Mouse (Mus musculus): Measurements from ENCODE around the gene Pum1.

Gene Pum1

DNA sequence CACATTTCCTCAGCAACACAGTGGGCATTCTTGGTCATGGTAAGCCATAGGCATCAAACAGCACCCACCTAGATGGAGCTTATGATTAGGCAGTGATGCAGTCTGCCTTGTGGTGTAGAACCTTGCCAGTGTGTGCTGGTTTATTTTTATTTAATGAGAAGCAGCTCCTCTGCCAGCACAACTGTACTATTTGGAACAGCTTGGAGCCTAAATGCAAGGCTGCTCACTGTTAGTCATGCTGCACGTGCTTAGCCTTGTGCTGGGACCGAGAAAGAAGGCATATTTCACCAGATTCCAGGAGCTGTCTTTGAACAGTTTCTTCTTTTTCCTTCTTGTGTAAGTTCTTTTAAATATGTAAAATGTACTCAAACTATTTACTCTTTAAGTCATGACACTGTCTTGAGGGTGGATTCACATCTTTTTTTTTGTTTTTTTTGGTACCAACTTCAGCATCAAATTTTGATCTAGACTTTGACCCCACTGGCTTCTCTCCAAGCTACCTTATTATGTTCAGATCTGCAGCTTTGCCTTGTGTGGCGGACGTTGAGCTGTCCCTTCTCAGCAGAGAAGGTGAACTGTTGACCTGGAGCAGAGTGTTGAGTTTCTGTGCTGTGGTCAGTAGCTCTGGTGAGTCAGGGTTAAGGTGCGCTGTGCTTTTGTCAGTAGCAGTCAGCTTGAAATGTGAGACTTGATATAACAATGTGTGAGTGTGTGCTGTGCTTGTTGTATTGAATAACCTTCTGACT is 82.6 kb downstream of the Pum1 start:
- CTCF ChIA-PET, result interaction anchor here in 1 of 4 experiments (1.2 kb wide), 1 partner anchor 8 kb away, joined by 3 read pairs; no protein-coding TSS in a partner anchor
- POLR2A ChIA-PET, result interaction anchor here in 3 of 4 experiments (0.6 to 39.5 kb wide), 15 partner anchors 9 to 225 kb away, joined by 3 to 610 read pairs (median 4); no protein-coding TSS in a partner anchor

DNA sequence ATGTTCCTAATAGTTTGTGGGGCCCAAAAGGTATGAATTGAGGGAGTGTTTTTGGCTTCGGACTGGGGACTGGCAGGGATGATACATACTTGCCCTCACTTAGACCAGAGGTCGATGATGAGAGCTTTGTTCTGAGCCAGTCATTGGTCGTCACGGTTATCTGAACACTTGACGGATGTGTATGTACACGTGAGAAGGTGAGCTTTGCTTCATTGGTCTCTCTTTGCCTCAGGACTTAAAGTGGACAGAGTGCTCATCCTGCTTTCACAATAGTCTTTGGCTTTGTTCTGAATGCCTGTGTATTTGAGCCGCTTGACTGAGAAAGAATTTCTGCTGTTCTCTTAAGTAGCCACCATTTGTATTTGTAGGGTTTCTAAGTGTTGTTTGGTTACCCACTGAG is 86.4 kb downstream of the Pum1 start:
- CTCF ChIA-PET, result interaction anchor here in 2 of 4 experiments (0.6 kb wide), 2 partner anchors 11 to 972 kb away, joined by 4 read pairs; no protein-coding TSS in a partner anchor
- POLR2A ChIA-PET, result interaction anchor here in 3 of 4 experiments (0.6 to 39.5 kb wide), 14 partner anchors 9 to 82 kb away, joined by 3 to 610 read pairs (median 4); no protein-coding TSS in a partner anchor

DNA sequence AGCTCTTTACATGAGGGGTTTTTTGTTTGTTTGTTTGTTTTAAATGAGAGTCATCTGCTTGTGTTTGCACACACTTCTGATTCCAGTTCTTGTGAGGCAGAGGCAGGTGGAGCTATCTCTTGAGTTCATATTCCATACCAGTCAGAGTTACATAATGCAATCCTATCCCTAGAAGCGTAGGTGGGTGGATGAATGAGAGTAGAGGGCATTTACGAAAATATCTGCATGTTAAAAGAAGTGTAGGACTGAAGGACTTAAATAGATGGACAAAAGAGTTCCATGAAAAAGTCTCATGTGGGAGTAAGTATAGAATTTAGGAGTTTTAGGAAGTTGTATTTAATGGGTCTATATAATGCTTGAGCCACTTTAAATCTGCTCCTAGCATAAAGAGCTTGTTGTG is 88.8 kb downstream of the Pum1 start:
- ChIA-PET CTCF (interaction anchor here in 3 of 4 experiments (0.6 to 1.6 kb wide), 3 partner anchors 10 to 28 kb away, joined by 3 read pairs; no protein-coding TSS in a partner anchor), POLR2A (interaction anchor here in 3 of 4 experiments (0.6 to 39.5 kb wide), 30 partner anchors 8 to 1150 kb away, joined by 3 to 610 read pairs (median 4); partner anchors contain the start of gene Pum1 (in 1 of the 3))

DNA sequence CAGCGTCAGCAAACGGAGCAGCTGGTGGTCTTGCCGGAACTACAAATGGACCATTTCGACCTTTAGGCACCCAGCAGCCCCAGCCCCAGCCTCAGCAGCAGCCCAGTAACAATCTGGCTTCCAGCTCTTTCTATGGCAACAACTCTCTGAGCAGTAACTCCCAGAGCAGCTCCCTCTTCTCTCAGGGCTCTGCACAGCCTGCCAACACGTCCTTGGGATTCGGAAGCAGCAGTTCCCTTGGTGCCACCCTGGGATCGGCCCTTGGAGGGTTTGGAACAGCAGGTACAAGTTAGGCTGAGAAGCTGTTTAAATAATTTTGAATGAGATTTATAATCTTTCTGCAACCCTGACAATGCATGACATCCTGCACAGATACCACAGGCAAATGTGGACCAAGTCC is 89.5 kb downstream of the Pum1 start:
- ChIA-PET POLR2A (interaction anchor here in 3 of 4 experiments (0.8 to 39.5 kb wide), 21 partner anchors 9 to 117 kb away, joined by 3 to 610 read pairs (median 5); partner anchors contain the start of gene Pum1 (in 1 of the 3)), CTCF (interaction anchor here in 1 of 4 experiments (1.6 kb wide), 1 partner anchor 9 kb away, joined by 3 read pairs; no protein-coding TSS in a partner anchor)

DNA sequence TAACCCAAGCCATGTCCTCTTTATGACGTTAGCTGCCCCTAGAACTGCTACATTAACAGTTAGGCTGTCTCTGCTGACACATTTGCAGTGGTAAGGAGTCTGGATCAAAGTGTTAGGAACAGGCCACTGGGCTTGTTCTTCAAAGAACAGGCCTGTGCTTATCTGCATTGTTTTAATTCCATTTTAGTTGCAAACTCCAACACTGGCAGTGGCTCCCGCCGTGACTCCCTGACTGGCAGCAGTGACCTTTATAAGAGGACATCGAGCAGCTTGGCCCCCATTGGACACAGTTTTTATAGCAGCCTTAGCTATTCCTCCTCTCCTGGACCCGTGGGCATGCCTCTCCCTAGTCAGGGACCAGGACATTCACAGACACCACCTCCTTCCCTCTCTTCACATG is 90.6 kb downstream of the Pum1 start:
- POLR2A ChIA-PET, result interaction anchor here in 3 of 4 experiments (0.7 to 39.5 kb wide), 18 partner anchors 8 to 234 kb away, joined by 3 to 610 read pairs (median 4); no protein-coding TSS in a partner anchor
- CTCF ChIA-PET, result interaction anchor here in 1 of 4 experiments (0.7 kb wide), 1 partner anchor 220 kb away, joined by 3 read pairs; no protein-coding TSS in a partner anchor

DNA sequence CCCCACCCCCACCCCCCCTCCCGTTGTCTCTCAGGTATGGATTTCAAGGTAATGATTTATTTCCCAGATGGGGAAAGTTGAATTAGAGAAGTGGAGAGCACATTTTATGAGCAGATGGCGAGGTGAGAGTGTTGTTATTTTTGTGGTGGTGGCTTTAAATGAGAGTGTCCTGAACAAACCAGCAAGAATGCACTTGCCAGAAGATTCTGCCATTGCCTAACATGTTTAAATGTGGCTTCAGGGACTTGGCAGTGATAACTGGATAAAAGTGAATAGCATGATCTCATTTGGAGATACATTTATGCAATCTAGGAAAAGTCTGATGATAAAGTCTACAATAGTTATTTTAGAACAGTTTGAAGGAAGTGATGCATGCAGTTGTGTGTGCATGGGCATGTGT is 91.7 kb downstream of the Pum1 start:
- ChIA-PET CTCF (no interaction called here), POLR2A (interaction anchor here in 3 of 4 experiments (0.5 to 39.5 kb wide), 7 partner anchors 13 to 78 kb away, joined by 3 to 610 read pairs (median 5); no protein-coding TSS in a partner anchor)

DNA sequence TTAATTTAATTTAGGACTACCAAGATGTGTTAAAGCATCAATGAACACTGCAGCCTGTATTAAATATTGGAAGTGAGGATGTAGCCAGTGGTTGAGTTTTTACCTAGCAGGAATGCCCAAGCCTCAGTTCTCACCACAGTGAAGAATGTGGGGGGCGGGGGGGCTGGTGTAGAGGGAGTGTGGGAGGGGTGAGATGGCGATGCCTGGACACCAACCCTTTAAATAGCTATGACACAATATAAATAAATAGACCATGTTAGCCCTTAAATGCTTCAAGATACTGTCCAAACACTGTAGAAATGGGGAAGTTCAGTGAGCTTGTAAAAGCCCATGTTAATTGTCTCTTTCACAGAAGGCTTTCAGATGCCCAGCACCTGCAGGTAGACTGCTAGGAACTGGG is 96.8 kb downstream of the Pum1 start:
- ChIA-PET POLR2A (interaction anchor here in 3 of 4 experiments (0.5 to 39.5 kb wide), 10 partner anchors 8 to 120 kb away, joined by 3 to 610 read pairs (median 7); no protein-coding TSS in a partner anchor), CTCF (no interaction called here)

DNA sequence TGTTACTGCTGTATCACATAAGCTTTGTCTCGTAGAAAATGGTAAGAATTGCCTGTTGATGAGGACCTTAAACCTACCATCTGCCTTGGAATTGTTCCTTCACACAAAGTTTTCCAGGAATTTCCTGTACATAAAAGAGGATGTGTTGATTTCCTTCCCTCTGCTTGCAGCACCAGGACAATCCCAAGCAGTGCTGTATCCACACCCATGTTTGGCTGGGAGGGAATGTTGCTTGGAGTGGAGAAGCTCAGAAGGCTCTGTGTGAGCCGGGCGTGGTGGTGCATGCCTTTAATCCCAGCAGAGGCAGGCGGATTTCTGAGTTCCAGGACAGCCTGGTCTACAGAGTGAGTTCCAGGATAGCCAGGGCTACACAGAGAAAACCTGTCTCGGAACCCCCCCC is 98.7 kb downstream of the Pum1 start:
- ChIA-PET POLR2A (interaction anchor here (0.5 to 39.5 kb wide), 17 partner anchors 8 to 191 kb away, joined by 3 to 610 read pairs (median 4); partner anchors contain the start of gene Pum1 (in 1 of the 4)), CTCF (interaction anchor here in 1 of 4 experiments (1.2 kb wide), 1 partner anchor 10 kb away, joined by 3 read pairs; no protein-coding TSS in a partner anchor)

DNA sequence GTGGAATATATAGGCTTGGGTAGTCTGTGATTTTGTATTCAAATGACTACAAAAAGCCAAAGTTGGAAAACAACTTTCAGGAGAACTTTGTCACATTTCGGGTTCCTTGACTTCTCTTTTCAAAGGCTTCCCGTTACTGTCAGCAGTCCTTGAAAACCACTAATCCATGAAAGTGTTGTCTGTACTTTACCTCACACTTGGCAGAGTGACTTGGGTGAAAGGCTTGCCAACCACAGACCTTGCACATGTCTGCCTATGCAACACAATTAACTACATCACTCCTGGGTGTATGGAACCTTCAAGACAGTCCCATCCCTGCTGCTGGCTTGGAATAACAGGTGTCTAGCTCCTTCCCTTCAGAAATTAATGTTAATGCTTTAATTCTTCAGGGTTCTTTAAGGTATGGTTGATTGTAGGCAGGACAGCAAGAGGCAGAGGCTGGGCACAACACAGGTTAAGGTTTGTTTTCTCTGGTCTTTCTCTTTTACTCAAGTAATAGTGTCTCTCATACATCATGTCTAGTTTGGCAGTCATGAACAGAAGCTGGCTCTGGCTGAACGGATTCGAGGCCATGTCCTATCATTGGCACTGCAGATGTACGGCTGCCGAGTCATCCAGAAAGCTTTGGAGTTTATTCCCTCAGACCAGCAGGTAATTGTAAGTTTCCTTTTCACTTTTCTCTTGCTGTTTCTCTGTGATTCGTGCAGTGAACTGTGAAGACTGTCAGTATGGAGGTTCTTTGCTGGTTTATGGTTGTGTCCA is 102.5 kb downstream of the Pum1 start:
- POLR2A ChIA-PET, result interaction anchor here in 3 of 4 experiments (0.7 to 39.5 kb wide), 15 partner anchors 11 to 245 kb away, joined by 3 to 610 read pairs (median 5); no protein-coding TSS in a partner anchor
- CTCF ChIA-PET, result no interaction called here

DNA sequence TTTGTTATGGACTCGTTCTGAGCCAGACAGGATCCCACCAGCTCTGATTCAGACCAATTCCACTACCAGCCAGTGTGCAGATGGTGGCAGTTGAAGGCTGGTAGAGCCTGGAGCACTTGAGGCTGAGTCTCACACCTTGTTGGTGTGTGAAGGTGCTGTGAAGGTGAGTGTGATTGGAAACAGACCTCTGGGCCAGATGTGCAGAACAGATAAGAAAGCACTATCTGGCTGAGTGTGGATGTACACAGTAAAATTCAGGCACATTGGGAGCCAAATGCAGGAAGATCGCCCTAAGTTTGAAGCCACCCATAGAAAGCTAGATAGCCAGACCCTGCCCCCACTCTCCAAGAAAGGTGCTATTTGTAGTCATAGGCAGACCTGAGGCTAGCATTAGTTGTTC is 103.3 kb downstream of the Pum1 start:
- ChIA-PET CTCF (interaction anchor here in 2 of 4 experiments (0.5 to 0.8 kb wide), 2 partner anchors 9 to 29 kb away, joined by 3 read pairs; no protein-coding TSS in a partner anchor), POLR2A (interaction anchor here in 3 of 4 experiments (0.5 to 39.5 kb wide), 16 partner anchors 10 to 403 kb away, joined by 3 to 610 read pairs (median 4); no protein-coding TSS in a partner anchor)

DNA sequence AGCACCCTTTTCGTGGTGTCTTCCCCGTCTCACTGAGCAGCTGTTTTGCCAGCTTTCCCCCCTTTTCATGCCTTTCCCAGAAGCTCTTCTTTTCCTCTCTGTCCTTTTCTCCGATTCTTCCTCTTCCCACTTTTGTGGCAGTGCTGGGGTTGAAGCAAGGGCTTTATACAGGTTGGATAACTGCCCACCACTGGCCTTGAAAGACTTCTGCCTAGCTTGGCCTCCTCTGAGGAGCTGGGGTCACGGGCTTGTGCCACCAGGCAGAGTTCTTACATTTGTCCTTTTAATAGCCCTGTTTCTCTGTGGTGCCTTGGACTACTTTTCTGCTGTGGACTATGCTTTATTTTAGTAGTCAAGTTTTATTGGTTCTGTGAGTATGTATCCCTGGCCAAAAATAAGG is 103.8 kb downstream of the Pum1 start:
- ChIA-PET CTCF (interaction anchor here in 1 of 4 experiments (0.8 kb wide), 1 partner anchor 8 kb away, joined by 3 read pairs; no protein-coding TSS in a partner anchor), POLR2A (interaction anchor here in 3 of 4 experiments (0.5 to 39.5 kb wide), 13 partner anchors 9 to 402 kb away, joined by 3 to 610 read pairs (median 5); no protein-coding TSS in a partner anchor)

DNA sequence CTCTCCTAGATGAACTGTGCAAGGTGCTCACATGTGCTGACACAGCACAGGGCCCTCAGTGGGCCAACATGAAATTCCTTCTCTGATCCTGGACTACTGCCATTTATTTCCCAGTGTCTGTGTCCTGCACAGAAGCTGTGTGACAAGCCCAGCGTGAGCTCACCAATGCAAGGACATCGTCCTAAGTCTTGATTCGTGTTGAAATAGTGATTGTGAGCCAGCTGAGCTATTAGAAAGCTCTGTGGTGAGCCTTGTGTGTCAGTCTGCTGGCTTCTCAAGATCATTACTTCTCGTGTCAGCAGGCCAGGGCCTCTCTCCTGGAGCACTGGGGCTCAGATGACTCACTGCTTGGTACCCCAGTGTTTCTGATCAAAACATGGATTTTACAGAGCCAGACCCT is 110.8 kb downstream of the Pum1 start:
- CTCF ChIA-PET, result interaction anchor here in 1 of 4 experiments (1.1 kb wide), 1 partner anchor 11 kb away, joined by 3 read pairs; no protein-coding TSS in a partner anchor
- POLR2A ChIA-PET, result interaction anchor here in 3 of 4 experiments (0.5 to 39.5 kb wide), 16 partner anchors 11 to 628 kb away, joined by 3 to 610 read pairs (median 4); no protein-coding TSS in a partner anchor

DNA sequence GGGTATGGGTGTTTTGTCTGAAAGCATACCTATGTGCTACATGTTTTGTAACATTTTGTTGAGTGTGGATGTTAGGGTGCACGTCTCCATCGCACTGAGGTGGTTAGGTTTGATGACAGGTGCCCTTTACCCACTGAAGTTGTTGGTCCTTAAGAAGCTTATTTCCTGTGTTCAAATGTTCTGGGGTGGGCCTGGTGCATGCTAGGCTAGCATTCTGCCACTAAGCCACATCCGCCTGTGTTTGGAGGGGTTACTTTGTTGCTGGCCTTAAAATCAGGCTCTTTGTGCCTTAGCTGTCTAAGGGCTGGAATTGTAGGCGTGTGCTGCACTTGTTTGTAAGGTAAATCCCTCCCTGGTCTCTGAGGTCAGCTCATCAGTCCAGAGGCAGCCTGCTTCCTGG is 111.7 kb downstream of the Pum1 start:
- ChIA-PET CTCF (interaction anchor here in 2 of 4 experiments (1.0 to 1.3 kb wide), 3 partner anchors 8 to 104 kb away, joined by 3 read pairs; no protein-coding TSS in a partner anchor), POLR2A (interaction anchor here in 3 of 4 experiments (0.6 to 39.5 kb wide), 12 partner anchors 8 to 255 kb away, joined by 3 to 610 read pairs (median 5); no protein-coding TSS in a partner anchor)

DNA sequence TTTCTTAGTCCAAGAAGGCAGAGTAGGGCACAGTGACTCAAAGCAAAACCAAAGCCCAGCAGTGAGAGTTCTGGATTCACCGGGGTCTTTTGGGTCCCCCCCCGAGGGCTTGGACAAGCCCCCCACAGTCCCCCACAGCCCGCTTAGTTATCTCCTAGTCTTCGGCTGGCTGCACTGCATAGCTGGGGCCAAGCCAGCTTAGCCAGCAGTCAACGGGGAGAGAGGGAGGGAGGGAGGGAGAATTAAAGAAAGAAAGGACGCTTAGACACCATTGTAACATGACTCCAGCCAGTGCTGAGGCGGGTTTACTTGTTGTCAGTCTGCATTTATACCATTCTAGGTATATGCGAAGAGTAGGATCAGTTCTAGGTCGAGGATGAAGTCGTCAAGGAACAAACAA is 114.5 kb downstream of the Pum1 start:
- ChIA-PET CTCF (interaction anchor here in 1 of 4 experiments (0.5 kb wide), 1 partner anchor 26 kb away, joined by 3 read pairs; no protein-coding TSS in a partner anchor), POLR2A (interaction anchor here in 2 of 4 experiments (0.6 to 39.5 kb wide), 15 partner anchors 11 to 507 kb away, joined by 3 to 610 read pairs (median 4); partner anchors contain the start of genes Fabp3 (in 1 of the 2) and Gm10570 (in 1 of the 2))

DNA sequence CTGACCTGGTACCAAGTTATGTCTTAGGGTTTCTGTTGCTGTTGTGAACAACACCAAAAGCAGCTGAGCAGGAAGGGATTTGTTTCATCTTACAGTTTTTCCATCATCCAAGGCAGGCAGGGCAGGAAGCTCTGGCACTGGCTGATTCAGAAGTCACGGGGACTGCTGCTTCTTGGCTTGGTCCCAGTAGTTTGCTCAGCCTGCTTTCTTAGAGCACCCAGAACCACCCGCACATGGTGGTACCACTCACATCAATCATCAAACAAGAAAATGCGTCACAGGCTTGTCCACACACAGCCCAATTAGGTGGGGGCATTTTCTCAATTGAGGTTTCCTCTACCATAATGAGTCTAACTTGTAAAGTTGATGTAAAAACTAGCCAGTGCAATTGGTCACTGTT is 115.9 kb downstream of the Pum1 start:
- ChIA-PET CTCF (interaction anchor here in 1 of 4 experiments (1.7 kb wide), 1 partner anchor 113 kb away, joined by 7 read pairs; no protein-coding TSS in a partner anchor), POLR2A (interaction anchor here in 2 of 4 experiments (0.6 to 10.2 kb wide), 6 partner anchors 8 to 104 kb away, joined by 3 to 153 read pairs (median 4); no protein-coding TSS in a partner anchor)

DNA sequence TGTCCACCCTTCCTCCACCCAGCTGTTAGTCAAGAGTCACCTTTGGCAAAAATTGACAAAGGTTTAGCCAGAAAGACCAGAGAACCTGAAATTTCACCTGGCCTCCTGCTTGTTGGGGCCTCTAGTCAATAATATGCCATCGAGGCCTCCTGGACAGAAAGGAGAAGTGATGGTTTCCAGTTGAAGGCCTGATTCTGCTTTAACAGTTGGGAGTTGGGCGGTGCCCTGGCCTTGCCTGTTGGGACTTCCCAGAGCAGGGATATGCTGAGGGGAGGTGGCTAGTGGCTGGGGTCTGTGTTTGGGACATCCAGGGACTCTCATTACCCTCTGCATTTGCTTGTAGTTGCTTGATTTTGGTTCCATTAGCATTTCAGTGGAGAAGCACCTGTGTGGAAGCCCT is 119.4 kb downstream of the Pum1 start:
- ChIA-PET POLR2A (interaction anchor here in 2 of 4 experiments (0.7 to 10.2 kb wide), 10 partner anchors 12 to 262 kb away, joined by 3 to 153 read pairs (median 3); no protein-coding TSS in a partner anchor), CTCF (interaction anchor here in 3 of 4 experiments (0.6 to 1.3 kb wide), 3 partner anchors 9 to 1084 kb away, joined by 3 to 6 read pairs (median 3); no protein-coding TSS in a partner anchor)

DNA sequence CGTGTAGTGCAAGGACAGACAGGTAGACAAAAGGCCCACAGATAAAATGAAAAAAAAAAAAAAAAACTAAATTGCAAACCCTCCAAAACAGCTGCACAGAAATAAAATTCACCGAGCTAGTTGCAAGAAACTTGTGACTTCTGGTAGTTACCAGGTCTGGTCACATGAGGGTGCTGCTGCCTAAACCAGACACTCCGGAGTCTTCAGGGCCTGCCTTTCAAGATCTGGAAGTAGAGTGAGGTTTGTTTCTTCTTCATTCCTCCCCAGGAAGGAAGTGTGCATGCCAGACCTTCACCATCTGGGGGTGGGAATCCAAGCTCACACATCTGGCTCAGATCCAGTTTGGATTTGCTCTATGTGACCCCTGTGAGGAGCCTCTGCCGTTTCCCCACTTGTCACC is 121.6 kb downstream of the Pum1 start:
- ChIA-PET CTCF (interaction anchor here (0.6 to 3.5 kb wide), 22 partner anchors 9 to 436 kb away, joined by 3 to 22 read pairs (median 4); partner anchors contain the start of gene Matn1 (in 1 of the 4)), POLR2A (interaction anchor here (0.5 to 1.4 kb wide), 20 partner anchors 8 to 265 kb away, joined by 3 to 10 read pairs (median 4); no protein-coding TSS in a partner anchor)

All from embryonic stem cell, embryonic (primary cell).